Mouse (Mus musculus): ENCODE results near the gene Clybl.

Clybl gene

DNA sequence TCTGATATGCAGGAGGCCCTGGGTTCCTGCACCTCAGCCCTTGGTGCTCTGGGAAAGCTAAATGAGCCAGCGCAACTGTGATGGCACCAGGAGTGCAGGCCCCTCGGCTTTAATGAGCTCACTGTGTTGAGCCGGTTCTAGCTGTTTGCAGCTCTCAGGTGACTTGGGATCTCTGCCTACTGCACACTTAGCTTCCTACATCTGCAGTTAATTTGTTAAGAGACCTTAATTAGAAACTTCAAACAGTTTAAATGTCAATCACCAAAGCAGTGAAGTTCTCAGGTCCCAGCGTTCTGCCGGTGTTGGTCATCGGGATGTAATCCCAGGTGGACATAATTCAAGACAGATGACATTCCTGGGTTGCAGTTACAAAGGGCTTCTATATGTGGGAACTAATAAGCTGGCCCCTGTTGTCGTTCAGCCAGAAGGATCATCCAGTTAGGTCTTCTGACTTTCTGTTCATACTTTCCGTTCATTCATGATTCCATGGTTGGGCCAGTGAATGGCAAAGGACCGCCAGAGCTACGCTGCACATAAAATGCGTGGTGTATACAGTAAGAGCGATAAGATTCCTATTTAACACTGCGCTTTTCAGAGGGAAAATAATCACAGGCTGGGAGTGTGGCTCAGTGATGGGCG is 18.9 kb downstream of the Clybl start:
- DNase-seq (ENCODE audit: low read depth), result no peak

DNA sequence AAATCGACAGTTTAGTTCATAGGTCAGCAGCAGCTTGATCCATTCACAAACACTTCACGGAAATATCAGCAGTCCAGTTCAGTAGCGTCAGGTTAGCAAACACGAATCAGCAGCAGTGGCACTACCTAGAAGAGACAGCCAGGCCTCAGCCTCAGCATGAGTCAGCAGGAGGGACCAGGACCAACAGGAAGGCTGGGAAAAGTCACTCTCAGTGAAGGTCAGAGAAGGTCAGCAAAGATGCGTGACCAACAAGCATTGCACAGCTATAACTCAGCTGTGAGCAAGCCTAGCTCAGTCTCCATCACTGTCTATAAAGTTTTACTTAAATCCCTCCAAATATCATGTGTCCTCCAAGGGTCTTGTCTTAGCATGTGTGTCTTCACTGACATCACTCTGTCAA is 27.7 kb downstream of the Clybl start:
- no peak for DNase-seq (ENCODE audit: low read depth)

DNA sequence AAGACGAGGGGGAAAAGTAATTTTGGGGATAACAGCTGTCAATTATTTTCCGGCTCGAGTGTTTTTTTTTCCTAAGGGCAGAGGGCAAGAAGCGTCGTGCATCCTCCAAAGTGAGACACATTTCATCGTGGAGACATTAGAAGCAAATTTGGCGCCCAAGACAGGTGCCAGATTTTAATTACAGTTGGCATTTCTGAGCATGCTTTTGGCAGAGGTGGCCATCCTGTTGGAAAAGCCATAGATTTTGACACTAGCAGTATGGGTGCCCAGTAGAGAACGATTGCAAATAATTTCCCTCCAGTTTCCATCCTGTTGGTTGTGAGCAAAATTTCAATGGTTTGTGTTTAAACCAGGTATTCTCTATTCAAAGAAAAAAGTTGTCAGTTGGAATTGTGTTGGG is 32.1 kb downstream of the Clybl start:
- DNase-seq (ENCODE audit: low read depth), result no peak

DNA sequence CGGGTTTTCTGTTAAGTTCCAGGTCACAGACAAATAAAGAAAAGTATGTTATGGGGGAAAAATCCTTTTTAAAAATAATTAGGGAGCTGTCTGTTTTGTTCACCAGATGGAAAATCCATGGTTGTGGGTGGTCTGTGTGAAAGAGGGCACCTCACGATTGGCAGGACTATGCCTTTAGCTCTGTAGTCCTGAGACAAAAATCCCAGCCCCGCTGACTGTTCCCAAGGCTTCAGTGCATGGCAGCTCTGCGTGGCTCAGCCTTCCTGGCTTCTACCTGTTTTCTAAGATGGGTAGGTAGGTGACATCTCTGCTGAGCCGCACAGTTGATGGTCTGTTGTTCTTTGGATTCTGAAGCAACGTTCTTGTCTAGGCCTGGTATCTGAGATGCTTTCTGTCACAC is 32.6 kb downstream of the Clybl start:
- DNase-seq (ENCODE audit: low read depth), result no peak

DNA sequence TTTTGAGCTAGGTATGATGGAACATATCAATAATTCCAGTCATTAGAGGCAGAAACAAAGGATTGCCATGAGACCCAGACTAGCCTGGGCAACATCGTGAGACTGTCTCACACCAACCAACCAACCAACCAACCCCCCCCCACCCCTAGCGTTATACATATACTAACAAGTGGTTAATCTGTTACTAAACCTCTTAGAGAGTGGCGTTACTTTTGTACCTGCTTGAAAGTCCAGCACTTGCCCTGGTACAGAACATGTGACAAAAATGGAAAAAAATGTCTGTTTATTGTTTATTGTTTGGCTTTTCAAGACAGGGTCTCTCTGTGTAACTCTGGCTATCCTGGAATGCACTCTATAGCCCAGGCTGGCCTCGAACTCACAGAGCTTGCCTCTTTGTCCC is 35.7 kb downstream of the Clybl start:
- no peak for DNase-seq (ENCODE audit: low read depth)

DNA sequence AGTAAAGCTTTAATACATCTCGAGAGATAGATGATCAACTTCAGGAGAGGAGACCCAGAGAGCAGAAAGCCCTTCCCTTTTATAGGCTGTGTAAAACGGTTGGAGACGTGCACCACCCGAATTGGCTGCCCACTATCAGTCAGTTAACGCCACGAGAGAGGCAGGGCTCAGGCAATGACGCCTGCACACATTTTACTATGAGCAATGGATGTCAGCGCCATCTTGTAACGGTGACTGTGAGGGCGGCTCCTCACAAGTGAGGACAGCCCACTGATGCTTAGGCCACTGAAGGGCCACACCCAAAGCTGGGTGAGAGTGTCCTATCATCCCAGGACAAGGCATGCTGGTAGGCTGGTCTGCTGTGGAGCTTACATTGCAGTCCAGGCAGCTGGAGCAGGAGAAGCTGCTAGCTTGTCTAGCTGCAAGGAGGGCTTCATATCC is 41.5 kb downstream of the Clybl start:
- DNase-seq (ENCODE audit: low read depth), result no peak

DNA sequence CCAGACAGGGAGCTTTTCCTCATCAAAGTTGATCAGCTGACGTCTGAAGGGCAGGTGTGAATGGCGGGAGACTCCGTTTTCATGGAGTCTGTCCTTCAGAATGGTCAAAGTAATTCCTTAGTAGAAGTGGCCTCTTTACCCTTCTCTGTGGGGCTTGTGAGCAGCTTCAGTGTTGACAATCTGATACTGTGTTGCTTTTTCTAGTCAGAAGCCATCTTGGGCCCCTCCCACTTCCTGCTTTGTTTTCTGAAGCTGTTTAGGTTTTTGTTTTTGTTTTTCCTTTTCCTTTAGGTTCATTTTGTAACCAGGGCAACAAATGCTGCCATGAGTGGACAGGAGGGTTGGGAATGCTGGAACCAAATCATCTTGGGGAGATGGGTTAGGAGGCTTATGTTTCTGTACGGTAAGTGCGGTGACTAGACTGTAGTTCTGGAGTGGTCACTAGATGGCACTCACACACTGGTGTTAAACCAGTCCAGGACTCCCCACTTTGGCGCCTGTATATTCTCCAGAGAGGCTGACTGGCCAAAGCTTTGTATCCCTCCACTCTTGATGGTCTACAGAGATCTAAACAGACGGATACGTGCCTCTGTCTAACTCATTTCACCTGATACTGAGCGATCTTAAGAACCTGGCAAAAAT is 42.1 kb downstream of the Clybl start:
- peak; percentile 83 for DNase-seq (ENCODE audit: low read depth)

DNA sequence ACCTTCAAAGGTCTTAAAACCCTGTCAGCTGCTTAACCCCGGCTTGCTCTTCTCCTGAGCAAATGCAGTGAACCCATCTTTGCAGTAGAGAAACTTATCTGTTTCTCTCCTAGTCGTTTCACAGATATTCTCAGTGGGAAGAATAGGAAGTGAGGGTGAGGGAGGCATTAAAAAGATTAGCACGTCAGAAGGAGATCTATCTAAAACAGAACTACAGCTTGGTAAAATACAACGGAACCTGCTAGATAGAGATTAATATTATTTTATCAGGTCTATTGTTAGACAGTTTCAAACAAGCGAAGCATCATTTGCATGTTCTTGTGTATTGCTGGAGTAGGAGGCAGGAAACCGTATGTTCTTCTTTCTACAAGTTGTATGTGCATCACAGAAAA is 42.6 kb downstream of the Clybl start:
- no peak for DNase-seq (ENCODE audit: low read depth)

DNA sequence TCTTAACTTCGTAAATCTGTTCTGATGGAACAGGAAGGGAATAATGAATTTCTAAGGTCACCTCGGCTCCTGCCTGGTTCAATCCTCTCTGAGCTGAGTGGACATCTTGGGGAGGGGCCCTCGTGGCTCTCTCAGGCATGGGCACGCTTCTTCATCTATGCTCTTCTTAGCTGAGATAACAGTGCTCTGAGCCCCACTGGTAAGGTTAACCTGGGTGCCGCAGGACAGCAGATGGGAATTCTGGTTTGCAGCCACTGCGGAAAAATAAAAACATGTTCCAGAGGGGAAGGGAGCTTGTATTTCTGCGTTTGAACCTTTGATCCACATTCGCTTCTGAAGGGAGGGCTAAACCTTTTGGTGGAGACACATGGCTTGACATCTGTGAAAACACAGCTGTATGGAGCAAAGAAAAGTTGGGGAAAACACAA is 43.0 kb downstream of the Clybl start:
- no peak for DNase-seq (ENCODE audit: low read depth)

DNA sequence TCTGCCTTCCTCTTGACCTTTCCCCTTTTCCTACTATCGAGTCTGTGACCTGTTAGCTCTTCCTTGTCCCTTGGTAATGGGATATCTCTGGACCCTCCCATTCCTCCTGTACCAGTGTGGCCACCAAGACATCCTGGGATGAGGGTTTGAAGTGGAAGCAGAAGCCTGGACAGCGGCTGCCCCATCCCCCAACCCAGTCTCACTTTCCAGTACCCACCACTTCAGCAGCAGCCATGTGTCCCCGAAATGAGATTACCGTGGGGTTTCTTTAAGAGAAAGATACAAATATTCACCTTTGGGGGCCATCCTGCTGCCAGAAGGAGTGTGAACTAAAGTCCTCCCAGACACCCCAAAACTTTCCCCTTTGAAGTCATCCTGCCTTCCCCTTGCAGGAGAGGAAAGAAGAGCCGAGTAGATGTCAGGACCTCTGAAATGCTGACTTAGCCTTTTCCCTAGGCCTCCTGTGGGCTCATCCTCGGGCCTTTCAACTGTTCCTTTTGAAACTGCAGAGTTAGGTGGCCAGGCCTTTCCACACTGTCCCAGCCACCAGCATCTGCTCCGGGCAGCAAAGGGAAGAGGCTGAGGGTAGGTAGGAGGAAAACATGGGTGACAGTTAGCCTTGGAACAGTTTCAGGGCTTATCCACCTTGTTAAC is 44.1 kb downstream of the Clybl start:
- DNase-seq (ENCODE audit: low read depth), result no peak

DNA sequence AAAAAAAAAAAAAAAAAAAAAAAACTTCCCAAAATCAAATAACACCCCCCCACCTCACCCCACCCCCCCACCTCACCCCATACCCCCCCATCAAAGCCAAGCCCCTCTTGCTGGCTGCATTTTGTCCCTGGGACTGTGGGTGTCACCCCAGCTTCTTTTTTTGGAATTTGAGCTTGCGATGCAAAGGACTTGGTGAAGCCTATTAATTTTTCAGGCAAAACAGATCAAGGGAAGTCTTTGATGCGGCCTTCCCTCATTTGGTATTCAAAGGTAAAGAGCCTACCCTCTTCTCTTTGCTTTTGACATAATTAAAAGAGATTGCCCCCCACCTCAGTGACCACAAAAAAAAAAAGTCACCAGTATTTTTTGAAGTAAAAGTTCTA is 44.6 kb downstream of the Clybl start:
- no peak for DNase-seq (ENCODE audit: low read depth)

DNA sequence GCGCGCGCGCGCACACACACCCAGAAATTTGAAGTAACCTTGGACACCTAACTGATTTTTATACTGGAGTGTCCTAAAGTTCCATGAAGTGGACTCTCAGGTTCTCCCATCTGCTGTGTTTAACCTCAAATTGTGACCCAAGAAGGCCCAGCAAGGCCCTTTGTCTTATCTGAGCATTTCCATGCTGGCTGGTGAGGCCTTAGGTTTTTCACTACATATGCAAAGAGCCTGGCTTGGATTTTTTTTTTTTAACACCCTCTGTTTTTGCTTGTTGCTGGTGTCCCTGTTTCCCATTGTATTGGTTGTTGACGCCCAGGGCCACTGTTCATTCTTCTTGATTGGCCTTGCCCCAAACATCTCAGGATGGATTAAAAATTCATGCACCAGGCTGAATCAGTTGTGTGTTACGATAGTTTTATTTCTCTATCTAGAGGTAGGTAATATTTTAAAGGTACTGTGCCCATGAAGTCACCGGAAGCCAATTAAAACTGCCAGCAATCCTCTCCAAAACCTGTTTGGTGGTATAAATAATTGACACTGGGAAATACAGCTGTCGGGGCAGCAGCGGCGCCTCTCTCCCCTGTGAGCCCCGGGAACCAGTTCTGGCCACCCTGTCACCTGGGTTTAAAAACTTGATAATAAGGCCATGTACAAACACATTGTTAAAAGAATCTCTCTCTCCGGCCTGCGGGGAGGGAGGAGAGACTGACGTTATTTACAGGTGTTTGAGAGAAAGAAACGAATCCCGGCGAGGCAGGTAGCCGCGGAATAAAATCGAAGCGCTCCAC is 45.4 kb downstream of the Clybl start:
- no peak for DNase-seq (ENCODE audit: low read depth)

DNA sequence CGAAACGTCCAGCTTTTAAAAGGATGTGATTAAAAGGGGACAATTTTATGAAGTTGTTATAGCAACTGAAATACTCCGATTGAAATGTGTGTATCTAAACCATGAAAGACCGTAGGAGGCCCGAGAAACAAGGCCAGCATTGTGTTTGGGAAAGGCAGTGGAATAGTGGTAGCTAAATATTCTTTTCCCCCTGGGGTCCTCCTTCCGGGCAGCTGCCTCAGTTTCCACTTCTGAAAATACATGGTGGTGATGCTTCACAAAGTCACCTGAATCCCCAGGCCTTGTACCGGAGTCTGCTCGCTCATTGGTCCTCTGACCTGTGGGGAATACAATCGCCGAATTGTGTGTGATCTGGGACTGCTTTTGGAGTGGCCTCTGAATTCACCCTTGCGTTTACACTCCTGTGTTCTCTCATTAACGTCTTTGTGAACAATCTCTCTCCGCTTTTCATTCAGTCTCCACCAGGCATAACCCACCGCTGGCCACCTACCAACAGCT is 46.0 kb downstream of the Clybl start:
- DNase-seq (ENCODE audit: low read depth), result no peak

DNA sequence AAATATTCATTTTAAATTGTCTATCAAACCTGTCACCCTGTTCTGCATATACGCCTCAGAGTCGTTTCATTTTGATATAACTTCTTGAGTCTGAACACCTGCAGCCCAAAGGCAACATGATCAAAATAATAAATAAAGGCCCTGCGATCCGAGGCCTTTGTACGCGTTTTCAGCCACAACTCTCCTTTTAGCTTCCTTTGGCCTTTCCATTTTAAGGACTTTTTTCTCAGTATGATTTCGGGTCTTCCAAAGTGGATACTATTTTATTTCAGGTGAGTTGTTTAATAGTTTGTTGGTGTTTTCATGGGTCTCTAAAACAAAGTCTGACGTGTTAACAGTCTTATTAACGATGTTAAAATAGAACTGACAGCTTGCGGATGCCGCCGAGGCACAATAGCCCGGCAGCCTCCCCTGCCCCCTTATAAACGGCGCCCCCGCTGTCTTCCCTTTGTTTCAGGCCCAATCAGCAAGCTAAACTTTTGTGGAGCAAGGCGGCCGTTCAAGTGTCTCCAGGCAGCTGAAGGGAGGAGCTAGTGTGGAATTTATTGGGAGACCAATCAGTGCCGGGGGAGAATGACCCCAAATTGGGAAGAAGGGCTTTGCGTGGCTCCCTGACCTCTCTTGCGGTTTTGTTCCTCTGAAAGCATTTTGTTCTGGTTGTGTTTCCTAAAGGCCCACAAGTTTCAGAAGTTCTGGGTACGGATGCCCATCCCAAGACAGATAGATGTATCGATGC is 47.5 kb downstream of the Clybl start:
- DNase-seq (ENCODE audit: low read depth), result no peak

DNA sequence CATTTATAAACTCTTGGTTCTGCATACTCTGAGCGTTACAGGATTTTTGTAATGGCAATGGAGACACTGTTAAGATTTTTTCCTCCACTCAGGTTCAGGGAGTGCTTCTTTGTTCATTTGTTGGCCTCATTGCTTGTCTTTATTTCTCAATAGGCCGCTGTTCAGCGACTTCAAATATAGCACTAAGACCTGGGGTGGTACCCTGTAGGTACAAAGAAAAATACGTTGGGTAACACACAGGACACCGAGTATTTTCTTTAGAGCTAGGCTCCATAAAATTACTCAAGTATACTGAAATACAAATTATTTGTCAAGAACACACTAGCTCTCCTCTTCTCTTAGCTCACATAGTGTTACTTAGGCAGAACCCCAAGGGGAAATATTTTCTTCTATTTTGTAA is 48.5 kb downstream of the Clybl start:
- no peak for DNase-seq (ENCODE audit: low read depth)

DNA sequence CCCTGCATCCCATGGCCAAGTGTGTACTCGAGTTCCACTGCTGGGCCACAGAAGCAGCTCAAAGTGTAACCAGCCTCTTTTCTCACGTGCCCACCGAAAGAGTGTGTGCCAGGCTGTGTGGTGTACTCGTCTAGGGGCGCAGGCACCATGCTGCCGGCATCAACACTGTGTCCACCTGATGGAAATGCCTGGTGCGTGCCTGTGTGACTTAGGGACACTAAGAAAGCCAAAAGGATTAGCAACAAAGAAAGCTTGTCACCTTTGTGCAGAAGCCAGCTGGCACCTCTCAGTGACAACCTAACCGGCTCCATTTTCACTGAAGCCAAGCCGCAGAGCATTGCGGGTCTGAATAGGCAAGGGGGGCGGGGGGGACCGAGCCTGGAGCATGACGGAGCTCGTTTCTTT is 49.1 kb downstream of the Clybl start:
- no peak for DNase-seq (ENCODE audit: low read depth)

DNA sequence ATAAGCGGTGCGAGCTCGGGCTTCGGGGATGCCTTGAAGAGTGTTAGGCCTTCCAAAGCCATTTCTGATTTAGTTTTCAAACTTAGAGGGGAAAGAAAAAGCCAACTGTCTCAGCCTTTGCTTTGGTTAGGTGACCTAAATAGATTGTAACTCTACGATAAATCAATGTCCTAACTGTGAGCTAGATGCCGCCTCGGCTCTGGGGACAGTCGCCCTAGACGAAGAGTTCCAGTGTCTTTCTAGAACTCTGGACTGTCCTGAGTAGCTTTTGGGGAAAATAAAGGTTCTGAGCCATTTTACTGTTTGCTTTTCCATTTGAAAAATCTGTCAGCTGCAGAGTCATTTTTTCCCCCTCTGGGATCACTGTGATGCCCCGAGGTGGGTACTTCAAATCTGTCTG is 49.6 kb downstream of the Clybl start:
- DNase-seq (ENCODE audit: low read depth), result no peak

DNA sequence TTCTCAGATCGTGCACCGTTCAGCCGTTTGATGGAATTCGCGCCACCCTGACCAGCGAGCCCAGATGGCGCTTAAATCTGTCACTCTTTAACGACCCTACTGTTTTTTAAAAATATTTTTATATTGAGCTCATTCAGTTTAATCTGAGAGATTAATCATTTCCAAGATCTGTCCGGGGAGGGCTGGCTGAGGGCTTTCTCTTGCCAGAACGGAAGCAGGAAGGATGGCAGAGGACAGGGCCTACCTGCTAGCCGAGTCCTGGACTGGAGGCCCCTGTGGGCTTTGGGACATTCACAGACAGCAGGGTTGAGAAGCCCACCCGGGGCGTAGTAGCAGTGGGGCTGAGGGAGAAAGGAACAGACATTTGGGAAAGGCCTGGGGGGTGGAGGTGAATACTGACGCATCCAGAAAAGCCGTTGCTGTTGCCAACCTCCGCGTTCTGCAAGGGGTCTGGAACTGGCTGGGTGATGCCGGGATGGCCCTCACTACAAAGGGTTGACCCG is 51.8 kb downstream of the Clybl start:
- no peak for DNase-seq (ENCODE audit: low read depth)

DNA sequence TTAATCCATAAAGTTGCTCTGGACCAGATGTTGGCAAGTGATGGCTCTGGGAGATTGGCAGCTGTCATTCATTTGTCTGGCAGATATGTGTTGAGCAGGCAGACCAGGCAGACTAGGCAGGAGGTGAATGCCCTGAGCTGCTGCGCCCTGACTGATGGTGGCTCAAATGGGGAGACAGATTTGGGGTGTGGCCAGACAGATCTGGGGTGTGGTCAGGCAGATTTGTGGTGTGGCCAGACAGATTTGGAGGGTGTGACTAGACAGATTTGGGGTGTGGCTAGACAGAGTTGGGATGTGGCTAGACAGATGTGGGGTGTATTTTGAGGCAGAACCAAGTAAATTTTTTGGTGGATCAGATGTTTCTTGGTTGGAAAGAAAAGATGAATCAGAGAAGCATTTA is 62.4 kb downstream of the Clybl start:
- DNase-seq (ENCODE audit: low read depth), result no peak

DNA sequence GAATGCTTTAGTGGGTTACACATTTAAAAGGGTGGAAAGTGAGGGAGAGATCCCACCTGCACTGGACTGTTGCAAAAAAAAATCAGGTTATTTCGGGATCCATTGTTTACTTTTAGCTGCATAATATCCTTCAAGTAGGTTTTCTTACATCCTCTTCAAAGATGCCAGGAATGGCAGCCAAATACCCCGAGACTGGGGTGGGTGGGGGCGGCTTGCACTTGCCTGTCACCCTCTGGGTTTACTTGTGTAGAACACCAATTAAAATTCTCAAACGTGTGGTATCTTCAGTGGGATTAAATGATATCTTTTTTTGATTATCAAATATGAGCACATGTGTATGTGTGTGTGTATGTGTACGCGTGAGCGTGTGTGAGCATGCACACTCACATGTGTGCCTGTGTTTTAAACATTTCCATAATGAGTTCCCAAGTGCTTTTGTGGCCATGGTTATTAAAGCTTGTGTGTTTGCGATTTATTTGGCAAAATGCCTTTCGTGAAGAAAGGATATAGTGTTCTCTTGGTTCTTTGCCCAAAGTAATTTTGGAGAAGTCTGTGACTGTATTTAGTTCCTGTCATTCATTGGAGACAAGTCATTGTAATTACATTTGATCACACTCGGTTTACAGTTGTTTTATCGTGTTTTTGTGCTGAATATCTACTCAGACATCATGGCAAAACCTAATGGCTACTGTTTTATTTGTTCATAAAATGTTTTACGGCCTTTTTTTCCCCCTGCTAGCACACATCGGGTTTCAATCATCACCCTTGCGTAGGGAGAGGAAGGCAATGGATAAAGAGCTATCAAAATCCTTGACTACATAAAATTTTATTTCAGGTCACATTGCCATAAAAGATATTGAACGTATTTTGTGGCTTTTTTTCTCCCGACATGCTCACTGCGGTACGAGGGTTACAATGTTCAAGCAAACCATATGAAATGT is 65.7 kb downstream of the Clybl start:
- no peak for DNase-seq (ENCODE audit: low read depth)

DNA sequence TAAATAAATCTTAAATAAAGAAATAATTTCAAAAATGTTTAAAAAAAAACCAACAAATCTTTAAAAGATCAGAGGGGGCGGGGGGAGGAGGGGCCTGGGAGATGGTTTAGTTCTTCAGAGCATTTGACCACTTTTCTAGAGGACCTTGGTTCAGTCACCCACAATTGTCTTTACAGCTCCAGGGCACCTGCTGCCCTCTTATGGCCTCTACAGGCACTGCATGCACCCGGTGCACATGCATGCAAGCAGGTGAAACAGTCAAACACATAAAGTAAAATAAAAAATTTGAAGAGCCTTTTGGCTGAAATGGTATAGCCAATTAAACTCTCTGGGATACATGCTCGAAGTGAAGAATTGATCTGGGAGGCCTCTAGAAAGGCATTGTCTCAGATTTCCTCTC is 67.6 kb downstream of the Clybl start:
- DNase-seq (ENCODE audit: low read depth), result peak; percentile 33
